8 mouse cellular contexts compared by ENCODE assay signal in genomic region chr9:3404372-3404771, GRCm38 (mm10). TPM values are rescaled to one million over a fixed set of nuclear protein-coding genes. Genes with fewer than 3 reads are reported as not detected.
A peak's percentile ranks its signal among the peaks of the same experiment; 100 is the strongest.
DNase-seq lines count a peak whose midpoint lies in the region; ATAC-seq lines count a peak whose summit lies in the region.

No protein-coding gene starts in this region.

- peak; percentile 19; the same call in 1 of the 2 replicates for ATAC-seq in forebrain, embryonic 12.5 days (ENCODE audit: low FRiP score)
- ATAC-seq in intestine, embryonic 15.5 days: peak; percentile 37
- ATAC-seq in limb, embryonic 12.5 days (ENCODE audit: insufficient number of reproducible peaks, insufficient read depth, low FRiP score, low TSS enrichment, low read depth): no peak
- ATAC-seq in midbrain, embryonic 15.5 days (replicated peaks): peak; percentile 33

- 2% methylated on average over 13 of the region's 13 CpGs for WGBS in forebrain, embryonic 12.5 days
- under 1% methylated on average over 13 of the region's 13 CpGs for WGBS in intestine, embryonic 15.5 days
- WGBS in limb, embryonic 12.5 days: 2% methylated on average over 13 of the region's 13 CpGs
- 1% methylated on average over 13 of the region's 13 CpGs for whole genome bisulfite sequencing in midbrain, embryonic 15.5 days

- intact Hi-C loops in heart, postnatal 25 days (cut with DNase I): loop anchor here (5.0 kb wide), 1 partner anchor 67 kb away; the partner anchor contains the start of gene Alkbh8

- peak; percentile 61 for DNase-seq in heart, adult 11 months
- no peak for DNase-seq in heart, postnatal 25 days (ENCODE audit: low spot score)
- peak; percentile 55 for DNase-seq in c-Kit-positive CD71-positive TER-119-positive erythroid progenitor cells, embryonic 14.5 days (ENCODE audit: low spot score)
- DNase-seq in thymus, postnatal 25 days: peak; percentile 12

- peak overlapping the region; percentile 52 for H3K4me3 ChIP-seq in forebrain, embryonic 12.5 days (replicated peaks)
- H3K4me3 ChIP-seq in intestine, embryonic 15.5 days (replicated peaks): peak overlapping the region; percentile 56
- peak overlapping the region; percentile 65 for H3K4me3 ChIP-seq in limb, embryonic 12.5 days (replicated peaks)
- peak overlapping the region; percentile 59 for H3K4me3 ChIP-seq in midbrain, embryonic 15.5 days

- no peaks in the 10 kb centered on the region for H3K36me3 ChIP-seq in forebrain, embryonic 12.5 days (replicated peaks)
- H3K36me3 ChIP-seq in intestine, embryonic 15.5 days: no peaks in the 10 kb centered on the region
- H3K36me3 ChIP-seq in limb, embryonic 12.5 days: no peaks in the 10 kb centered on the region; the same call in 1 of the 2 replicates
- no peaks in the 10 kb centered on the region for H3K36me3 ChIP-seq in midbrain, embryonic 15.5 days (replicated peaks)

- no peak overlapping the region for H3K27ac ChIP-seq in forebrain, embryonic 12.5 days
- 0 out of 2 replicates have a peak overlapping the region, but pooled peaks have one; percentile 20 for H3K27ac ChIP-seq in intestine, embryonic 15.5 days
- peak overlapping the region; percentile 68 for H3K27ac ChIP-seq in limb, embryonic 12.5 days
- peak overlapping the region; percentile 60; the same call in 1 of the 2 replicates for H3K27ac ChIP-seq in midbrain, embryonic 15.5 days

- no peaks in the 10 kb centered on the region for H3K9me3 ChIP-seq in forebrain, embryonic 12.5 days
- no peaks in the 10 kb centered on the region for H3K9me3 ChIP-seq in intestine, embryonic 15.5 days
- no peaks in the 10 kb centered on the region for H3K9me3 ChIP-seq in limb, embryonic 12.5 days
- no peaks in the 10 kb centered on the region for H3K9me3 ChIP-seq in midbrain, embryonic 15.5 days

- H3K27me3 ChIP-seq in forebrain, embryonic 12.5 days: no peaks in the 10 kb centered on the region
- no peaks in the 10 kb centered on the region for H3K27me3 ChIP-seq in intestine, embryonic 15.5 days (replicated peaks)
- H3K27me3 ChIP-seq in limb, embryonic 12.5 days: no peaks in the 10 kb centered on the region
- no peaks in the 10 kb centered on the region for H3K27me3 ChIP-seq in midbrain, embryonic 15.5 days (replicated peaks)

- peak overlapping the region; percentile 62 for H3K9ac ChIP-seq in forebrain, embryonic 12.5 days
- peak overlapping the region; percentile 59 for H3K9ac ChIP-seq in intestine, embryonic 15.5 days
- peak overlapping the region; percentile 70 for H3K9ac ChIP-seq in limb, embryonic 12.5 days (replicated peaks)
- peak overlapping the region; percentile 53 for H3K9ac ChIP-seq in midbrain, embryonic 15.5 days

- H3K4me2 ChIP-seq in forebrain, embryonic 12.5 days: peak overlapping the region; percentile 65
- H3K4me2 ChIP-seq in intestine, embryonic 15.5 days (replicated peaks): peak overlapping the region; percentile 56
- peak overlapping the region; percentile 61 for H3K4me2 ChIP-seq in limb, embryonic 12.5 days
- peak overlapping the region; percentile 65 for H3K4me2 ChIP-seq in midbrain, embryonic 15.5 days

- H3K4me1 ChIP-seq in forebrain, embryonic 12.5 days: no peaks in the 10 kb centered on the region
- no peaks in the 10 kb centered on the region for H3K4me1 ChIP-seq in intestine, embryonic 15.5 days (replicated peaks)
- 0 out of 2 replicates have a peak, but pooled peaks cover 4% of the 10 kb centered on the region for H3K4me1 ChIP-seq in limb, embryonic 12.5 days (replicated peaks)
- peaks cover 6% of the 10 kb centered on the region; the same call in 1 of the 2 replicates for H3K4me1 ChIP-seq in midbrain, embryonic 15.5 days

RNA-seq across cellular contexts. Expression of gene Cwf19l2, which starts 1.0 kb away (rescaled TPM):
- total RNA-seq in heart, postnatal 25 days (2021): 10 to 100 TPM; 11.8 to 13.1 TPM
- 18.1 and 19.1 TPM in 2 replicates for polyA plus RNA-seq in forebrain, embryonic 12.5 days (2016; fragmentation: Nextera tagmentation; extraction: Ambion mirVana)
- polyA plus RNA-seq in intestine, embryonic 15.5 days (2015; fragmentation: Nextera tagmentation; extraction: Ambion mirVana): 10.5 and 11.7 TPM in 2 replicates
- 20.7 and 21.1 TPM in 2 replicates for polyA plus RNA-seq in limb, embryonic 12.5 days (2016; fragmentation: Nextera tagmentation; extraction: Ambion mirVana)
- polyA plus RNA-seq in midbrain, embryonic 15.5 days (2015; fragmentation: Nextera tagmentation; extraction: Ambion mirVana): 9.7 and 10.7 TPM in 2 replicates
